Mouse (Mus musculus) cortical plate, adult 2 months (tissue): ENCODE measurements around the gene Tcf7l1.

Experiments
- CTCF ChIP-seq: fragments of 200-500 bp; IDR thresholded peaks from 2 replicates; pipeline ENCODE4 v1.5.1; 2011; ENCODE audit warnings: mild to moderate bottlenecking, control low read depth, low read length; ENCODE audit not compliant: insufficient read depth; ENCODE audit errors: extremely low read depth
- POLR2A ChIP-seq: fragments of 200-500 bp; IDR thresholded peaks from 2 replicates; pipeline ENCODE4 v1.6.1; 2011; ENCODE audit warnings: mild to moderate bottlenecking, low read length, control low read depth; ENCODE audit not compliant: insufficient read depth; ENCODE audit errors: extremely low read depth

GRCm38 (mm10) chr6:72692469-72692868, 96.6 kb downstream of the Tcf7l1 start:
- TF ChIP-seq POLR2A: no peak
- no peak for TF ChIP-seq CTCF
